Mouse (Mus musculus): ENCODE measurements around the gene Tnni1. TPM values are rescaled to one million over a fixed set of nuclear protein-coding genes. Genes with fewer than 3 reads are reported as not detected.
A peak's percentile ranks its signal among the peaks of the same experiment; 100 is the strongest.

Gene Tnni1
- polyA plus RNA-seq, 1 experiment: 25.9 TPM

GRCm38 (mm10) chr1:135770237-135770636 lies 9.0 kb upstream of the Tnni1 start:
- no peak overlapping the region for H3K4me3 ChIP-seq (replicated peaks; ENCODE audit: insufficient read depth, low read depth, low read length)
- WGBS: 78% methylated on average over 7 of the region's 7 CpGs
- no peaks in the 10 kb centered on the region for H3K27me3 ChIP-seq (ENCODE audit: control insufficient read depth, insufficient read depth, low read length)
- no peak overlapping the region for H3K27ac ChIP-seq (ENCODE audit: insufficient read depth, low read length)
- TF ChIP-seq POLR2A (IDR thresholded peaks at IDR 0.05; ENCODE audit: borderline replicate concordance, insufficient read depth, low read length): no peak
- no peak for TF ChIP-seq CTCF (IDR thresholded peaks at IDR 0.05; ENCODE audit: borderline replicate concordance, insufficient read depth, low read depth, low read length)
- DNase-seq: no peak
- H3K4me1 ChIP-seq (ENCODE audit: control insufficient read depth, insufficient read depth, low read length): no peaks in the 10 kb centered on the region

- no peaks in the 10 kb centered on the region for H3K4me1 ChIP-seq (ENCODE audit: control insufficient read depth, insufficient read depth, low read length)
- TF ChIP-seq POLR2A (IDR thresholded peaks at IDR 0.05; ENCODE audit: borderline replicate concordance, insufficient read depth, low read length) (no peak), CTCF (IDR thresholded peaks at IDR 0.05; ENCODE audit: borderline replicate concordance, insufficient read depth, low read depth, low read length) (no peak)
- H3K27me3 ChIP-seq (ENCODE audit: control insufficient read depth, insufficient read depth, low read length): no peaks in the 10 kb centered on the region
- WGBS: 33% methylated on average over 12 of the region's 12 CpGs
- no peak overlapping the region for H3K27ac ChIP-seq (ENCODE audit: insufficient read depth, low read length)
- H3K4me3 ChIP-seq (replicated peaks; ENCODE audit: insufficient read depth, low read depth, low read length): no peak overlapping the region
- DNase-seq: no peak
These were observed 8.2 kb upstream of the Tnni1 start for GRCm38 (mm10) chr1:135770896-135771572.

DNA sequence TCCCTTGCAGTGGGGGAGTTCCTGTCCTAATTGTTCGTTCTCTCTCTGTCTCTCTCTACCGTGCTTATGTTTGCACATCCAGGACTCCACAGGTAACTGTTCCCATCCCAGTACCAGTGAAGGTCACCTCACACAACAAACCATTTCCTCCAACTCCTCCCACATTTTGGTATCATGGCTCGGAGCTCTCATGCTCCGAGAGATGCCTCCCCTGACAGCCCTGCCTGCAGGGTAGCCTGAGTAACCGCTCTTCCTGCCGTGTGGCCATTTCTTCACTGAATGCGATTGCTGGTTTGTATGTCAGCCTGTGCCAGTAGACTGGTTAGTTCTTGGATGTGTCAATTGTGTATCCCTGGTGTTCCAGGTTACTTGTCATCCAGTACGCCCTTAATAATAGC lies 7.7 kb upstream of the Tnni1 start:
- TF ChIP-seq CTCF (IDR thresholded peaks at IDR 0.05; ENCODE audit: borderline replicate concordance, insufficient read depth, low read depth, low read length) (no peak), POLR2A (IDR thresholded peaks at IDR 0.05; ENCODE audit: borderline replicate concordance, insufficient read depth, low read length) (no peak)
- 49% methylated on average over 8 of the region's 8 CpGs for WGBS
- no peak overlapping the region for H3K4me3 ChIP-seq (replicated peaks; ENCODE audit: insufficient read depth, low read depth, low read length)
- no peaks in the 10 kb centered on the region for H3K4me1 ChIP-seq (ENCODE audit: control insufficient read depth, insufficient read depth, low read length)
- no peaks in the 10 kb centered on the region for H3K27me3 ChIP-seq (ENCODE audit: control insufficient read depth, insufficient read depth, low read length)
- DNase-seq: no peak
- no peak overlapping the region for H3K27ac ChIP-seq (ENCODE audit: insufficient read depth, low read length)

DNA sequence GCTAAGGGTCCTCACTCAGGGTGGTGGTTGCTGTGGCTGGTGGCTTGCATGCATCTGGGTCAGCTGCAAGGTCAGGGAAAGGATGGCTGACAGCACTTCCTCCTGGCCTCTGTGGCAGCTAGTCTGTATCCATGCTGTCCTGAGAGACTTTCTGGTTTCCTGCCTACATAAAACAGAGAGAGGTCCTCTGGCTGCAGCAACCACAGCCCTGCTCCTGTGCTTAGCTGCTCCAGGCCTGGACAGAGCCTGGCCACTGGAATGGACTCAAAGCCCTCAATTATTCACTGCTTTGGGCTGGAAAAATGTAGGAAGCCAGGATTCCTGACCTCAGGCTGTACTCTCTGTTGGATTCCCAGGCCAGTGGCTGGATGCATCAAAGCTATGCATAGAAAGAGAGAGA lies 2.6 kb upstream of the Tnni1 start:
- Histone ChIP-seq H3K4me3 (replicated peaks; ENCODE audit: insufficient read depth, low read depth, low read length) (no peak overlapping the region), H3K27ac (ENCODE audit: insufficient read depth, low read length) (no peak overlapping the region), H3K4me1 (ENCODE audit: control insufficient read depth, insufficient read depth, low read length) (no peaks in the 10 kb centered on the region; the same call in 1 of the 2 replicates), H3K27me3 (ENCODE audit: control insufficient read depth, insufficient read depth, low read length) (no peaks in the 10 kb centered on the region)
- no peak for DNase-seq
- TF ChIP-seq CTCF (IDR thresholded peaks at IDR 0.05; ENCODE audit: borderline replicate concordance, insufficient read depth, low read depth, low read length) (no peak), POLR2A (IDR thresholded peaks at IDR 0.05; ENCODE audit: borderline replicate concordance, insufficient read depth, low read length) (no peak)

- no peaks in the 10 kb centered on the region for H3K27me3 ChIP-seq (ENCODE audit: control insufficient read depth, insufficient read depth, low read length)
- no peak for DNase-seq
- 100% methylated on average over 1 of the region's 1 CpGs for WGBS
- no peak for TF ChIP-seq POLR2A (IDR thresholded peaks at IDR 0.05; ENCODE audit: borderline replicate concordance, insufficient read depth, low read length)
- TF ChIP-seq CTCF (IDR thresholded peaks at IDR 0.05; ENCODE audit: borderline replicate concordance, insufficient read depth, low read depth, low read length): no peak
- no peak overlapping the region for H3K27ac ChIP-seq (ENCODE audit: insufficient read depth, low read length)
- H3K4me1 ChIP-seq (ENCODE audit: control insufficient read depth, insufficient read depth, low read length): no peaks in the 10 kb centered on the region; the same call in 1 of the 2 replicates
- no peak overlapping the region for H3K4me3 ChIP-seq (replicated peaks; ENCODE audit: insufficient read depth, low read depth, low read length)
These were observed 2.2 kb upstream of the Tnni1 start for GRCm38 (mm10) chr1:135777046-135777445.

GRCm38 (mm10) chr1:135780649-135781048 lies 1.4 kb downstream of the Tnni1 start:
- 67% methylated on average over 4 of the region's 4 CpGs for WGBS
- peak overlapping the region; percentile 24; the same call in 1 of the 2 replicates for H3K27ac ChIP-seq (ENCODE audit: insufficient read depth, low read length)
- no peak for DNase-seq
- no peak overlapping the region for H3K4me3 ChIP-seq (replicated peaks; ENCODE audit: insufficient read depth, low read depth, low read length)
- TF ChIP-seq POLR2A (IDR thresholded peaks at IDR 0.05; ENCODE audit: borderline replicate concordance, insufficient read depth, low read length) (no peak), CTCF (IDR thresholded peaks at IDR 0.05; ENCODE audit: borderline replicate concordance, insufficient read depth, low read depth, low read length) (no peak)
- no peaks in the 10 kb centered on the region; the same call in 1 of the 2 replicates for H3K4me1 ChIP-seq (ENCODE audit: control insufficient read depth, insufficient read depth, low read length)
- no peaks in the 10 kb centered on the region for H3K27me3 ChIP-seq (ENCODE audit: control insufficient read depth, insufficient read depth, low read length)

- DNase-seq: peak; percentile 46 to 59
- TF ChIP-seq CTCF (IDR thresholded peaks at IDR 0.05; ENCODE audit: borderline replicate concordance, insufficient read depth, low read depth, low read length): peak; percentile 87
- no peak for TF ChIP-seq POLR2A (IDR thresholded peaks at IDR 0.05; ENCODE audit: borderline replicate concordance, insufficient read depth, low read length)
- Histone ChIP-seq H3K27ac (ENCODE audit: insufficient read depth, low read length) (peak overlapping the region; percentile 24; the same call in 1 of the 2 replicates), H3K4me1 (ENCODE audit: control insufficient read depth, insufficient read depth, low read length) (no peaks in the 10 kb centered on the region; the same call in 1 of the 2 replicates), H3K27me3 (ENCODE audit: control insufficient read depth, insufficient read depth, low read length) (no peaks in the 10 kb centered on the region), H3K4me3 (replicated peaks; ENCODE audit: insufficient read depth, low read depth, low read length) (no peak overlapping the region)
- 10% methylated on average over 13 of the region's 13 CpGs for WGBS
These were observed 2.0 kb downstream of the Tnni1 start for GRCm38 (mm10) chr1:135781220-135781619.

- no peaks in the 10 kb centered on the region; the same call in 1 of the 2 replicates for H3K4me1 ChIP-seq (ENCODE audit: control insufficient read depth, insufficient read depth, low read length)
- WGBS: 44% methylated on average over 10 of the region's 10 CpGs
- no peak overlapping the region for H3K4me3 ChIP-seq (replicated peaks; ENCODE audit: insufficient read depth, low read depth, low read length)
- no peak for TF ChIP-seq CTCF (IDR thresholded peaks at IDR 0.05; ENCODE audit: borderline replicate concordance, insufficient read depth, low read depth, low read length)
- TF ChIP-seq POLR2A (IDR thresholded peaks at IDR 0.05; ENCODE audit: borderline replicate concordance, insufficient read depth, low read length): no peak
- no peaks in the 10 kb centered on the region for H3K27me3 ChIP-seq (ENCODE audit: control insufficient read depth, insufficient read depth, low read length)
- H3K27ac ChIP-seq (ENCODE audit: insufficient read depth, low read length): peak overlapping the region; percentile 46; the same call in 1 of the 2 replicates
- peak in 1 of 2 experiments; percentile 10 for DNase-seq
These were observed 3.6 kb downstream of the Tnni1 start for GRCm38 (mm10) chr1:135782816-135783215.
